Mouse (Mus musculus): ENCODE results near the gene Olfml3. TPM values are rescaled to one million over a fixed set of nuclear protein-coding genes. Genes with fewer than 3 reads are reported as not detected.

Olfml3 gene
- polyA plus RNA-seq, 1 experiment from 2014 or later = 79.1 TPM

DNA sequence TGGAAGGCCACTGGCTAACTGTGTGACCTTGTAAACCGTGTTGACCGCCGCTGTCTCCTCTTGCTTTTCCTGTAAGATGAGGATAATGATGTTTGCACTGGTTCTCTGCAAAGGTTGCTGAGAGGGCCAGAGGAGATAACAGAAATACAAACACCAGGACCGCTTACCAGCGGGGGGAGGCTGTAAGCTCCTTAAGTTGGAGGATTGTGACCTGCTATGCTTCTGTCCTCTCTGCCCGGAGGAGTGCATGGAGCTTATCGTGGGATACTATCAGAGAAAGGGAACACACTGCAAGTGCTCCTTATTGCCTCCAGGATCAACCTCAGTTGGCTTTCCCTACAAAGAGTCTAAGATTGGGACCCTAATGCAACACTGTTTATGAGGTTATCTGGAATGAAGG is 65.1 kb downstream of the Olfml3 start:
- Histone ChIP-seq H3K27ac (replicated peaks; ENCODE audit: low read depth, low read length) (no peak overlapping the region), H3K36me3 (ENCODE audit: control insufficient read depth, insufficient read depth, low read length) (no peaks in the 10 kb centered on the region), H3K27me3 (replicated peaks; ENCODE audit: control insufficient read depth, insufficient read depth, low read length) (no peaks in the 10 kb centered on the region), H3K4me1 (ENCODE audit: control insufficient read depth, insufficient read depth, low read length) (no peaks in the 10 kb centered on the region), H3K9me3 (ENCODE audit: control insufficient read depth, low read length) (no peaks in the 10 kb centered on the region), H3K4me3 (ENCODE audit: low read depth, low read length) (no peak overlapping the region), H3K4me2 (ENCODE audit: low read depth, low read length) (no peak overlapping the region), H3K9ac (ENCODE audit: low read depth, low read length) (no peak overlapping the region)
- no peak for DNase-seq (ENCODE audit: low spot score)
- ATAC-seq (ENCODE audit: low read depth) = no peak
- 48% methylated on average over 7 of the region's 7 CpGs for WGBS

Other genes with a start within 250 kb of the Olfml3 start
- gene Syt6, start 162.8 kb downstream of the Olfml3 start, polyA plus RNA-seq (2014; fragmentation: Nextera tagmentation; extraction: Ambion mirVana) = 1.7 and 1.9 TPM in 2 replicates
- 0.22 and 0.47 TPM in 2 replicates for gene Atg4a-ps, start 91.9 kb downstream of the Olfml3 start, polyA plus RNA-seq (2014; fragmentation: Nextera tagmentation; extraction: Ambion mirVana)
- not detected in 2 replicates for gene Gm10964, start 1.4 kb upstream of the Olfml3 start, polyA plus RNA-seq (2014; fragmentation: Nextera tagmentation; extraction: Ambion mirVana)
- gene Hipk1, start 53.6 kb upstream of the Olfml3 start, polyA plus RNA-seq (2014; fragmentation: Nextera tagmentation; extraction: Ambion mirVana) = 15.4 and 17.3 TPM in 2 replicates
- 22.3 and 25.9 TPM in 2 replicates for gene Dclre1b, start 71.4 kb upstream of the Olfml3 start, polyA plus RNA-seq (2014; fragmentation: Nextera tagmentation; extraction: Ambion mirVana)
- gene Ap4b1, start 71.5 kb upstream of the Olfml3 start, polyA plus RNA-seq (2014; fragmentation: Nextera tagmentation; extraction: Ambion mirVana) = 23.9 and 24.9 TPM in 2 replicates
- gene Gm43064, start 71.6 kb upstream of the Olfml3 start, polyA plus RNA-seq (2014; fragmentation: Nextera tagmentation; extraction: Ambion mirVana) = 0.17 and 0.41 TPM in 2 replicates
- 0.42 and 0.63 TPM in 2 replicates for gene Bcl2l15, start 94.6 kb upstream of the Olfml3 start, polyA plus RNA-seq (2014; fragmentation: Nextera tagmentation; extraction: Ambion mirVana)
- gene Ptpn22, start 121.8 kb upstream of the Olfml3 start, polyA plus RNA-seq (2014; fragmentation: Nextera tagmentation; extraction: Ambion mirVana) = 0.76 and 0.96 TPM in 2 replicates
- gene Rsbn1, start 176.1 kb upstream of the Olfml3 start, polyA plus RNA-seq (2014; fragmentation: Nextera tagmentation; extraction: Ambion mirVana) = 11.0 and 12.0 TPM in 2 replicates
- 41.1 and 41.4 TPM in 2 replicates for gene Phtf1, start 230.1 kb upstream of the Olfml3 start, polyA plus RNA-seq (2014; fragmentation: Nextera tagmentation; extraction: Ambion mirVana)

All from embryonic facial prominence, embryonic 14.5 days (tissue).